Mouse (Mus musculus): ENCODE measurements at regions not wholly inside any gene's neighbourhood (a gene's known extent, or its start where the extent isn't known, plus 50 kb on each side); places are given as distances from the start of the nearest gene placed in this dataset.
A peak's percentile ranks its signal among the peaks of the same experiment; 100 is the strongest.

GRCm38 (mm10) chr13:63741879-63742278 is 73.2 kb upstream of the Ercc6l2 start:
- Histone ChIP-seq H3ac (ENCODE audit: control insufficient read depth, insufficient read length) (no peak overlapping the region), H3K79me2 (ENCODE audit: control insufficient read depth, insufficient read depth) (no peaks in the 10 kb centered on the region), H3K4me2 (ENCODE audit: low read depth) (no peak overlapping the region), H3K4me3 (no peak overlapping the region), H3K36me3 (ENCODE audit: control insufficient read depth, insufficient read depth) (no peaks in the 10 kb centered on the region), H3K27me3 (ENCODE audit: control insufficient read depth, insufficient read depth, insufficient read length) (no peaks in the 10 kb centered on the region)
- no peak for TF ChIP-seq MYOD1 (IDR thresholded peaks at IDR 0.05; ENCODE audit: control insufficient read depth in 1 of 3, insufficient read length in 2 of 3, low read depth in 2 of 3)
- no peak for TF ChIP-seq CEBPB (IDR thresholded peaks at IDR 0.05; ENCODE audit: insufficient read depth, poor library complexity, severe bottlenecking)
- TF ChIP-seq POLR2A (IDR thresholded peaks at IDR 0.05; ENCODE audit: insufficient read length, low read depth) = no peak
- TF ChIP-seq MYOG (IDR thresholded peaks at IDR 0.05; ENCODE audit: control insufficient read depth in 1 of 3, insufficient read depth in 1 of 3, insufficient read length in 2 of 3, low read depth in 2 of 3) = no peak
- TF ChIP-seq MAX (IDR thresholded peaks at IDR 0.05; ENCODE audit: low read depth) = no peak
- no peak for TF ChIP-seq POLR2AphosphoS2 (IDR thresholded peaks at IDR 0.05; ENCODE audit: insufficient read length, low read depth)

- H3ac ChIP-seq (ENCODE audit: control insufficient read depth, insufficient read length) = no peak overlapping the region
These were observed 66.3 kb upstream of the Ercc6l2 start for GRCm38 (mm10) chr13:63748788-63749187.

GRCm38 (mm10) chr13:63749997-63750396 is 65.0 kb upstream of the Ercc6l2 start:
- H3ac ChIP-seq (ENCODE audit: control insufficient read depth, insufficient read length) = no peak overlapping the region
- TF ChIP-seq TCF3 (IDR thresholded peaks at IDR 0.05; ENCODE audit: insufficient read length, low read depth) (no peak), MYOG (IDR thresholded peaks at IDR 0.05; ENCODE audit: control insufficient read depth in 1 of 3, insufficient read depth in 1 of 3, insufficient read length in 2 of 3, low read depth in 2 of 3) (no peak), REST (IDR thresholded peaks at IDR 0.05; ENCODE audit: insufficient read depth, insufficient read length) (no peak), USF1 (IDR thresholded peaks at IDR 0.05; ENCODE audit: low read depth) (no peak), POLR2AphosphoS2 (IDR thresholded peaks at IDR 0.05; ENCODE audit: insufficient read length, low read depth) (no peak), TCF12 (IDR thresholded peaks at IDR 0.05; ENCODE audit: insufficient read depth, poor library complexity, severe bottlenecking) (no peak), E2F4 (IDR thresholded peaks at IDR 0.05; ENCODE audit: insufficient read depth) (no peak), MYOD1 (IDR thresholded peaks at IDR 0.05; ENCODE audit: control insufficient read depth in 1 of 3, insufficient read length in 2 of 3, low read depth in 2 of 3) (no peak), SRF (IDR thresholded peaks at IDR 0.05; ENCODE audit: control insufficient read depth, insufficient read length, low read depth) (no peak), MAX (IDR thresholded peaks at IDR 0.05; ENCODE audit: low read depth) (no peak), CEBPB (IDR thresholded peaks at IDR 0.05; ENCODE audit: insufficient read depth, poor library complexity, severe bottlenecking) (no peak), POLR2A (IDR thresholded peaks at IDR 0.05; ENCODE audit: insufficient read length, low read depth) (no peak)

More at GRCm38 (mm10) chr13:63748788-63749187, 66.3 kb upstream of the Ercc6l2 start:
- H3K4me2 ChIP-seq (ENCODE audit: low read depth) = no peak overlapping the region
- no peak overlapping the region for H3K4me3 ChIP-seq
- no peaks in the 10 kb centered on the region for H3K36me3 ChIP-seq (ENCODE audit: control insufficient read depth, insufficient read depth)
- TF ChIP-seq POLR2A (IDR thresholded peaks at IDR 0.05; ENCODE audit: insufficient read length, low read depth) (no peak), SRF (IDR thresholded peaks at IDR 0.05; ENCODE audit: control insufficient read depth, insufficient read length, low read depth) (no peak), MAX (IDR thresholded peaks at IDR 0.05; ENCODE audit: low read depth) (no peak), TCF12 (IDR thresholded peaks at IDR 0.05; ENCODE audit: insufficient read depth, poor library complexity, severe bottlenecking) (no peak), REST (IDR thresholded peaks at IDR 0.05; ENCODE audit: insufficient read depth, insufficient read length) (no peak)
- no peaks in the 10 kb centered on the region for H3K27me3 ChIP-seq (ENCODE audit: control insufficient read depth, insufficient read depth, insufficient read length)
- no peaks in the 10 kb centered on the region for H3K79me2 ChIP-seq (ENCODE audit: control insufficient read depth, insufficient read depth)

GRCm38 (mm10) chr13:63751196-63751595 is 63.8 kb upstream of the Ercc6l2 start:
- no peak for TF ChIP-seq E2F4 (IDR thresholded peaks at IDR 0.05; ENCODE audit: insufficient read depth)
- TF ChIP-seq REST (IDR thresholded peaks at IDR 0.05; ENCODE audit: insufficient read depth, insufficient read length) = no peak
- TF ChIP-seq MYOD1 (IDR thresholded peaks at IDR 0.05; ENCODE audit: control insufficient read depth in 1 of 3, insufficient read length in 2 of 3, low read depth in 2 of 3) = no peak
- TF ChIP-seq MYOG (IDR thresholded peaks at IDR 0.05; ENCODE audit: control insufficient read depth in 1 of 3, insufficient read depth in 1 of 3, insufficient read length in 2 of 3, low read depth in 2 of 3) = no peak
- no peak for TF ChIP-seq SRF (IDR thresholded peaks at IDR 0.05; ENCODE audit: control insufficient read depth, insufficient read length, low read depth)
- TF ChIP-seq MAX (IDR thresholded peaks at IDR 0.05; ENCODE audit: low read depth) = no peak
- no peak for TF ChIP-seq USF1 (IDR thresholded peaks at IDR 0.05; ENCODE audit: low read depth)
- no peak for TF ChIP-seq TCF3 (IDR thresholded peaks at IDR 0.05; ENCODE audit: insufficient read length, low read depth)
- no peak for TF ChIP-seq POLR2A (IDR thresholded peaks at IDR 0.05; ENCODE audit: insufficient read length, low read depth)
- TF ChIP-seq TCF12 (IDR thresholded peaks at IDR 0.05; ENCODE audit: insufficient read depth, poor library complexity, severe bottlenecking) = no peak
- H3ac ChIP-seq (ENCODE audit: control insufficient read depth, insufficient read length) = no peak overlapping the region
- no peak overlapping the region for H3K4me2 ChIP-seq (ENCODE audit: low read depth)
- H3K27me3 ChIP-seq (ENCODE audit: control insufficient read depth, insufficient read depth, insufficient read length) = no peaks in the 10 kb centered on the region
- no peaks in the 10 kb centered on the region for H3K36me3 ChIP-seq (ENCODE audit: control insufficient read depth, insufficient read depth)
- H3K79me2 ChIP-seq (ENCODE audit: control insufficient read depth, insufficient read depth) = no peaks in the 10 kb centered on the region
- H3K4me3 ChIP-seq = no peak overlapping the region

More at GRCm38 (mm10) chr13:63749997-63750396, 65.0 kb upstream of the Ercc6l2 start:
- Histone ChIP-seq H3K79me2 (ENCODE audit: control insufficient read depth, insufficient read depth) (no peaks in the 10 kb centered on the region), H3K4me2 (ENCODE audit: low read depth) (peak overlapping the region; percentile 27), H3K4me3 (no peak overlapping the region), H3K27me3 (ENCODE audit: control insufficient read depth, insufficient read depth, insufficient read length) (no peaks in the 10 kb centered on the region), H3K36me3 (ENCODE audit: control insufficient read depth, insufficient read depth) (no peaks in the 10 kb centered on the region)

GRCm38 (mm10) chr13:63757061-63757460 is 58.0 kb upstream of the Ercc6l2 start:
- TF ChIP-seq CEBPB (IDR thresholded peaks at IDR 0.05; ENCODE audit: insufficient read depth, poor library complexity, severe bottlenecking) = no peak
- no peak for TF ChIP-seq POLR2A (IDR thresholded peaks at IDR 0.05; ENCODE audit: insufficient read length, low read depth)
- no peak for TF ChIP-seq TCF3 (IDR thresholded peaks at IDR 0.05; ENCODE audit: insufficient read length, low read depth)
- TF ChIP-seq MYOG (IDR thresholded peaks at IDR 0.05; ENCODE audit: control insufficient read depth in 1 of 3, insufficient read depth in 1 of 3, insufficient read length in 2 of 3, low read depth in 2 of 3) = no peak
- TF ChIP-seq REST (IDR thresholded peaks at IDR 0.05; ENCODE audit: insufficient read depth, insufficient read length) = no peak
- TF ChIP-seq MAX (IDR thresholded peaks at IDR 0.05; ENCODE audit: low read depth) = no peak
- TF ChIP-seq MYOD1 (IDR thresholded peaks at IDR 0.05; ENCODE audit: control insufficient read depth in 1 of 3, insufficient read length in 2 of 3, low read depth in 2 of 3) = no peak
- no peak for TF ChIP-seq POLR2AphosphoS2 (IDR thresholded peaks at IDR 0.05; ENCODE audit: insufficient read length, low read depth)

More at GRCm38 (mm10) chr13:63757061-63757460, 58.0 kb upstream of the Ercc6l2 start:
- Histone ChIP-seq H3K4me2 (ENCODE audit: low read depth) (no peak overlapping the region), H3K79me2 (ENCODE audit: control insufficient read depth, insufficient read depth) (no peaks in the 10 kb centered on the region), H3K4me3 (no peak overlapping the region), H3ac (ENCODE audit: control insufficient read depth, insufficient read length) (no peak overlapping the region), H3K36me3 (ENCODE audit: control insufficient read depth, insufficient read depth) (no peaks in the 10 kb centered on the region), H3K27me3 (ENCODE audit: control insufficient read depth, insufficient read depth, insufficient read length) (no peaks in the 10 kb centered on the region)
